Mouse (Mus musculus): ENCODE results near the gene Gars. TPM values are rescaled to one million over a fixed set of nuclear protein-coding genes. Genes with fewer than 3 reads are reported as not detected.

The Gars gene
- total and polyA plus RNA-seq, 3 experiments = 171 to 325 (median 225) TPM

- Histone ChIP-seq H3K27me3 (ENCODE audit: control insufficient read depth in 1 of 2, insufficient read depth in 2 of 2, low read length in 2 of 2) (no peaks in the 10 kb centered on the region), H3K9ac (ENCODE audit: control insufficient read depth, low read depth, low read length, poor library complexity, severe bottlenecking) (no peak overlapping the region), H3K36me3 (ENCODE audit: control insufficient read depth in 1 of 2, insufficient read depth in 2 of 2, low read length in 2 of 2) (peaks cover 0 to 55% of the 10 kb centered on the region in 2 experiments; a peak in 2 of 4 replicates), H3K27ac (ENCODE audit: control insufficient read depth, low read depth, low read length) (no peak overlapping the region), H3K4me3 (ENCODE audit: control insufficient read depth in 1 of 2, insufficient read depth in 1 of 2, low read depth in 2 of 2, low read length in 2 of 2) (no peak overlapping the region), H3K79me2 (ENCODE audit: control insufficient read depth, insufficient read depth, low read length, poor library complexity) (no peaks in the 10 kb centered on the region; the same call in 1 of the 2 replicates), H3K9me3 (replicated peaks; ENCODE audit: insufficient read depth, low read length) (no peaks in the 10 kb centered on the region), H3K4me1 (ENCODE audit: control insufficient read depth in 1 of 2, insufficient read depth in 2 of 2, low read length in 2 of 2) (no peaks in the 10 kb centered on the region)
- DNase-seq (ENCODE audit: low read depth, low spot score) = no peak
- TF ChIP-seq POLR2AphosphoS5 (IDR thresholded peaks at IDR 0.05; ENCODE audit: borderline replicate concordance, low read depth, low read length) = no peak
- no peak for TF ChIP-seq E2F4 (IDR thresholded peaks at IDR 0.05; ENCODE audit: borderline replicate concordance, low read depth, low read length)
- TF ChIP-seq CHD2 (IDR thresholded peaks at IDR 0.05; ENCODE audit: low read length) = no peak
- TF ChIP-seq CHD1 (IDR thresholded peaks at IDR 0.05; ENCODE audit: low read depth, low read length) = no peak
- TF ChIP-seq SIN3A (IDR thresholded peaks at IDR 0.05; ENCODE audit: low read length) = no peak
- no peak for TF ChIP-seq ZKSCAN1 (IDR thresholded peaks at IDR 0.05; ENCODE audit: low read depth, low read length)
- no peak for TF ChIP-seq MAZ (IDR thresholded peaks at IDR 0.05; ENCODE audit: low read depth, low read length)
- TF ChIP-seq CTCF (IDR thresholded peaks at IDR 0.05 in 2 of 3, conservative IDR thresholded peaks at IDR 0.05 in 1 of 3; ENCODE audit: control insufficient read depth in 1 of 3, insufficient read depth in 1 of 3, low read depth in 2 of 3, low read length in 3 of 3, poor library complexity in 1 of 3, severe bottlenecking in 1 of 3) = no peak
- no peak for TF ChIP-seq MYB (IDR thresholded peaks at IDR 0.05; ENCODE audit: low read depth, low read length)
- no peak for TF ChIP-seq ETS1 (IDR thresholded peaks at IDR 0.05; ENCODE audit: low read depth, low read length)
Measured at GRCm38 (mm10) chr6:55063793-55064476, 26.1 kb downstream of the Gars start.

DNA sequence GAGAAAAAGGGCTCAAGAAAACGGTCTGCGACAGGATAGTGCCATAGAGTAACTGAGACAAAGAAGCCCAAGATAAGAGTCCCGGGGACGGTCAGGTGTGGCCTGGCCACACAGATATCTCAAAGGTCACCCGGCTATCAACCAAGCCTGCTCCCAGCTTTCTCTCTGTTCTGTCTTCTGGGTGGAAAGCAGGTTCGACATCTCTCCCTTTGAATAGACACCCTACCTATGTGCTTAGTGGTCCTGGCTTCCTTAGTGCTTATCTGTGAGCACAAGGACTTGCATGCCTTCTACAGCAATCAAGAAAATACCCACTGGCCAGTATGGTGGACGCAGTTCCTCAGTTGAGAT is 26.6 kb downstream of the Gars start:
- DNase-seq (ENCODE audit: low read depth, low spot score) = no peak
- no peak overlapping the region for H3K4me3 ChIP-seq (ENCODE audit: control insufficient read depth in 1 of 2, insufficient read depth in 1 of 2, low read depth in 2 of 2, low read length in 2 of 2)
- H3K9ac ChIP-seq (ENCODE audit: control insufficient read depth, low read depth, low read length, poor library complexity, severe bottlenecking) = no peak overlapping the region
- no peak overlapping the region for H3K27ac ChIP-seq (ENCODE audit: control insufficient read depth, low read depth, low read length)
- no peaks in the 10 kb centered on the region for H3K4me1 ChIP-seq (ENCODE audit: control insufficient read depth in 1 of 2, insufficient read depth in 2 of 2, low read length in 2 of 2)
- no peak for TF ChIP-seq E2F4 (IDR thresholded peaks at IDR 0.05; ENCODE audit: borderline replicate concordance, low read depth, low read length)
- no peak for TF ChIP-seq POLR2AphosphoS2 (IDR thresholded peaks at IDR 0.05; ENCODE audit: low read length)
- TF ChIP-seq POLR2AphosphoS5 (IDR thresholded peaks at IDR 0.05; ENCODE audit: borderline replicate concordance, low read depth, low read length) = no peak
- TF ChIP-seq USF2 (IDR thresholded peaks at IDR 0.05; ENCODE audit: borderline replicate concordance in 1 of 2, insufficient read depth in 1 of 2, low read depth in 1 of 2, low read length in 2 of 2) = no peak
- TF ChIP-seq GATA1 (IDR thresholded peaks at IDR 0.05; ENCODE audit: low read depth, low read length) = no peak
- no peak for TF ChIP-seq NRF1 (IDR thresholded peaks at IDR 0.05; ENCODE audit: insufficient read depth, low read depth, low read length, poor library complexity, severe bottlenecking)
- TF ChIP-seq RCOR1 (IDR thresholded peaks at IDR 0.05; ENCODE audit: low read depth, low read length) = no peak
- no peak for TF ChIP-seq KAT2A (conservative IDR thresholded peaks at IDR 0.05; ENCODE audit: low read depth, low read length)
- TF ChIP-seq UBTF (IDR thresholded peaks at IDR 0.05; ENCODE audit: borderline replicate concordance, insufficient read depth, low read depth, low read length) = no peak
- H3K27me3 ChIP-seq (ENCODE audit: control insufficient read depth in 1 of 2, insufficient read depth in 2 of 2, low read length in 2 of 2) = no peaks in the 10 kb centered on the region
- no peaks in the 10 kb centered on the region for H3K9me3 ChIP-seq (replicated peaks; ENCODE audit: insufficient read depth, low read length)
- peaks cover 0 to 56% of the 10 kb centered on the region in 2 experiments; a peak in 2 of 4 replicates for H3K36me3 ChIP-seq (ENCODE audit: control insufficient read depth in 1 of 2, insufficient read depth in 2 of 2, low read length in 2 of 2)
- H3K79me2 ChIP-seq (ENCODE audit: control insufficient read depth, insufficient read depth, low read length, poor library complexity) = no peaks in the 10 kb centered on the region; the same call in 1 of the 2 replicates

All from MEL (cell line).